Mouse (Mus musculus): ENCODE measurements around the gene Ciita.

- TF ChIP-seq CTCF (IDR thresholded peaks at IDR 0.05; ENCODE audit: borderline replicate concordance, extremely low read depth, insufficient read depth, insufficient read length) (no peak), POLR2A (IDR thresholded peaks at IDR 0.05; ENCODE audit: borderline replicate concordance, extremely low read depth, insufficient read depth, insufficient read length, poor library complexity, severe bottlenecking) (no peak)
Observed at GRCm38 (mm10) chr16:10515953-10516572, 36.2 kb downstream of the Ciita start.

Measured in brain, embryonic 14.5 days (tissue).